Mouse (Mus musculus): ENCODE data around the gene Rnf123. TPM values are rescaled to one million over a fixed set of nuclear protein-coding genes. Genes with fewer than 3 reads are reported as not detected.
"Not testable (repeated sequence)": the region's sequence is repeated elsewhere in the genome, so short reads cannot be mapped to it uniquely, and the experiment has no call there.

Gene Rnf123
- total RNA-seq, 2 experiments from 2014 or later: 90.1 to 112 TPM

- DNase-seq (ENCODE audit: low spot score): no peak
- intact Hi-C loops (cut with DNase I): no loop called here
Measured at GRCm38 (mm10) chr9:108047601-108048565, 35.3 kb downstream of the Rnf123 start.

GRCm38 (mm10) chr9:108046582-108046981 is 36.6 kb downstream of the Rnf123 start:
- no peak for DNase-seq (ENCODE audit: low spot score)
- intact Hi-C loops (cut with DNase I): no loop called here

- DNase-seq (ENCODE audit: low spot score): no peak
- intact Hi-C loops (cut with DNase I): no loop called here
Measured at GRCm38 (mm10) chr9:108044751-108045492, 38.2 kb downstream of the Rnf123 start.

DNA sequence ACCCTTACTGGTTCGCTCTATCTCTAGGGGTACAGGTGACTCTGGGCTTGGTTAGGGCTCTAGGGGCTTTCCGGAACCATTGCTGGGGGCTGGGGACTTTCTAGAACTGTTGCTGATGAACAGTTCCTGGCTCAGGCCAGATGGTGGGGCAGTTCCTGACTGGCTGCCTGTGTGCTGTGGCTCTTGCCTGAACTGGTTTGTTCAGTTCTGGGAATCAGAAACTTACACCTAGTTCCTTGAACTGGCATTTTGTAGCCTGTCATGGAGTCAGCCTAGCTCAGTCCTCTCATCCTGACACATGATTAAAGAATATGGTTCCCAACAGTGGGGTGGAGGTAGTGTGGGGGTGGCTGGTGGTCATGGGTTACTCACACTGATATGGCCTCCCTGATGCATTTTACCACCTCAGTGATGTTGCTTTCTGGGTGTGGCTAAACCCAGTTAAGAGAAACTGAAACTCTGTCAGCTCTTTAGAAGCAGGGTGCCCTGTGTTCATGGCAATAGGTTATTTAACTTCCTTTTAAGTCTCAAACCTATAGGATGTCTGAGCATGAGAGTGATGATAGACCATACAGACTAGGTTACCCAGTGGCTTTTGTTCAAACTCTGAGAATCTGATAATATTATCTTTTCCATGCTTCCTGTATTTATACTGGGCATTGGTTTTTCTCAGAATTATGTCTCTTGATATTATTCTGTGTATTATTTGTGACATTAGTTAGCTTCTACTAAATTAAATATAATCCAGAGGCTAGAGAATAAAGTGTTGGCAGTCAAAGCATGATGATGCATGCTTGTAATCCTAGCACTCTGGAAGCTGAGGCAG is 47.6 kb downstream of the Rnf123 start:
- intact Hi-C loops (cut with DNase I): no loop called here
- DNase-seq (ENCODE audit: low spot score): no peak

GRCm38 (mm10) chr9:108032126-108032525 is 51.0 kb downstream of the Rnf123 start:
- no peak for DNase-seq (ENCODE audit: low spot score)
- intact Hi-C loops (cut with DNase I): no loop called here

DNA sequence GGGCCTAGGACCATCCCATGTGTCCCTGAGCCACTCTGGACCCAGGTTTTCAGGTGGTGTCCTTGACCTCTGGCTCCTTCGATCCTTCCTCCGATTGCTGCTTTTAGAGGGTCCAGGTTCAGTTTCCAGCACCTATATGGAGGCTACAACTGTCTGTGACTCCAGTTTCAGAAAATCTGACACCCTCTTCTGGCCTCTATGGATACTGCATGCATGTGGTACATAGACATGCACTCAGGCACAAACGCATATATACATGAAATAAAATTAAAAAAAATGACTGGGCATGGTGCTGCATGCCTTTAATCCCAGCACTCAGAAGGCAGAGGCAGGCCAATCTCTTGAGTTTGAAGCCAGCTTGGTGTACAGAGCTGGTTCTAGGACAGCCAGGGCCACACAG is 55.3 kb downstream of the Rnf123 start:
- DNase-seq (ENCODE audit: low spot score): no peak
- intact Hi-C loops (cut with DNase I): no loop called here

DNA sequence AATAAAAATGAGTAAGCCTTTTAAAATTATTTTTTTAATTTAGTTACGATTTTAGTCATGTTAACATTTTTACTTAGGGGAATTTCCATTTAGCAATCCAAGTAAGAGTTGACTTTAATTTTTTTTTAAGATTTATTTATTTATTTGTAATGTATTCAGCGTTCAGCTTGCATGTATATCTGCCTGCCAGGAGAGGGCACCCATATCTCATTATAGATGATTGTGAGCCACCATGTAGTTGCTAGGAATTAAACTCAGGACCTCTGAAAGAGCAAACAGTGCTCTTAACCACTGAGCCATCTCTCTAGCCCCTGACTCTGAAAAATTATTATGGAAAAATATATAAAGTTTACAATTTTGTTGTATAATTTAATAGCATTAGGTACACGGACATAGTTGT is 56.6 kb downstream of the Rnf123 start:
- intact Hi-C loops (cut with DNase I): no loop called here
- DNase-seq (ENCODE audit: low spot score): no peak

DNA sequence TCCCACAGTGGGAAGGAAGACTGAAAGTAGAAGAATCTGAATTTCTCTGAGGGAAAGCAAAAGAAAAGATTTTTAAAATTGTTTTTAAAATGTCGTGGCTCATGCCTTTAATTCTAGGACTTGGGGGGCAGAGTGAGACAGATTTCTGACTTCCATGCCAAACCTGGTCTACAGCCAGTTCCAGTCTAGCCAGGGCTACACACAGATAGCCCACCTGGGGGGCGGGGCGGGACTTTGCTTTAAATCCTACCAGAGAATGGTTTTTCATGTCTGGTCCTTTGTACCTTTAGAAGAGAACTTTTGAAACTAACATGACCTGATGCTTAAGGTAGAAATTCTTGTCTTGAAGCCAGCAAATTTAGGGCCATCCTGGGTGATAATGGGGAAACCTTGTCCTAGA is 59.9 kb downstream of the Rnf123 start:
- no peak for DNase-seq (ENCODE audit: low spot score)
- intact Hi-C loops (cut with DNase I): no loop called here

- no peak for DNase-seq (ENCODE audit: low spot score)
- intact Hi-C loops (cut with DNase I): no loop called here
Measured at GRCm38 (mm10) chr9:108020741-108021140, 62.4 kb downstream of the Rnf123 start.

DNA sequence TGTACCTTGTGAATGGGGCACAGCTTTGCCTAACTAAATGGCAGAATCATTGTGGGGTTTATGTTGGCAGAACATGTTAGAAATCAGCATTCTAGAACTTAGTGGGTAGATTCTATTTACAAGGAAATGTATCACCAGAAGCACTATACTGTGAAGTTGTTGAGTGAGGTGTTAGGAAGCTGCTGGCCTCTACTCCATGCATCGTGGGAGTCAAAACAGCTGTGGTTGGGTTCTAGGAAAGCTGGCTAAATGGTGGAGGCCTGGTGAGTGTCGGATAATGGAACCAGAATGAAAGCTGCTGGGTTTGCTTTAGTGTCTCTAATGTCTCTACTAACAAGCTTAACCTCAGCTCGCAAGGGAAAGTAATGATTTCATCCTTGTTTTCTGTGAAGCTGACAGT is 66.0 kb downstream of the Rnf123 start:
- intact Hi-C loops (cut with DNase I): no loop called here

DNA sequence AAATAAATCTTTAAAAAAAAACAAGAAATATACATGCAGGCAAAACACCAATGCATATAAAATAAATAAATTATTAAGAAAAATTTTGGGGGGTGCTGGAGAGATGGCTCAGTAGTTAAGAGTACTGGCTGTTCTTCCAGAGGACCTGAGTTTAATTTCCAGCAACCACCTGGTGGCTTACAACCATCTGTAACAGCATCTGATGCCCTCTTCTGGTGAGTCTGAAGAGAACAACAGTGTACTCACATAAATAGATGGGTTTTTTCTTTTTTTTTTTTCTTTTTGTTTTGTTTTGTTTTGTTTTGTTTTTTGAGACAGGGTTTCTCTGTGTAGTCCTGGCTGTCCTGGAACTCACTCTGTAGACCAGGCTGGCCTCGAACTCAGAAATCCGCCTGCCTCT is 69.6 kb downstream of the Rnf123 start:
- DNase-seq (ENCODE audit: low spot score); intact Hi-C loops (cut with DNase I): not testable (repeated sequence)

More for the DNA sequence above, 66.0 kb downstream of the Rnf123 start:
- DNase-seq (ENCODE audit: low spot score): no peak

- no peak for DNase-seq (ENCODE audit: low spot score)
Measured at GRCm38 (mm10) chr9:108010385-108010784, 72.8 kb downstream of the Rnf123 start.

DNA sequence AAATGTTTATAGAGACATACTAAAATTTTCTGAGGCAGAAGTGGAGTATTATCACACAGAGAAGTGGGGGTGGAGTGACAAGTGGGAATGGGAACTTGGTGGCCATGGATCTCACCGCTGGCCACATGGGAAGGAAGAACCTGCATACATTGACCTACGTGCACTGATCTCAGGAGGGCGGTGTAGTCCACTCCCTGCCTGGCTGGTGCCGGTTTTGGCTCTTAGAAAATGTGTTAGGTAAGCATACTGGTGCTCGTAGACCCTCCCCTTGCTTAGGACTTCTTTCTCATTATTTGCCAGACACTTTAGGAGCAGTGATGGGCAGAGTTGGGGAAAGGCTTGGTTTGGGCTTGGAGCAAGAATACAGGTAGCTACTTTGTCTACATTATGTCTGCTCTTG is 75.1 kb downstream of the Rnf123 start:
- DNase-seq (ENCODE audit: low spot score): no peak
- intact Hi-C loops (cut with DNase I): no loop called here

More at GRCm38 (mm10) chr9:108010385-108010784, 72.8 kb downstream of the Rnf123 start:
- intact Hi-C loops (cut with DNase I): no loop called here

- intact Hi-C loops (cut with DNase I): loop anchor here (5.0 kb wide), 1 partner anchor 49 kb away; the partner anchor contains the start of gene Amigo3
Measured at GRCm38 (mm10) chr9:108003531-108003890, 79.6 kb downstream of the Rnf123 start.

GRCm38 (mm10) chr9:108002778-108003530 is 80.2 kb downstream of the Rnf123 start:
- intact Hi-C loops (cut with DNase I): loop anchor here (5.0 kb wide), 1 partner anchor 49 kb away; the partner anchor contains the start of gene Amigo3
- DNase-seq (ENCODE audit: low spot score): no peak

More at GRCm38 (mm10) chr9:108003531-108003890, 79.6 kb downstream of the Rnf123 start:
- DNase-seq (ENCODE audit: low spot score): no peak

DNA sequence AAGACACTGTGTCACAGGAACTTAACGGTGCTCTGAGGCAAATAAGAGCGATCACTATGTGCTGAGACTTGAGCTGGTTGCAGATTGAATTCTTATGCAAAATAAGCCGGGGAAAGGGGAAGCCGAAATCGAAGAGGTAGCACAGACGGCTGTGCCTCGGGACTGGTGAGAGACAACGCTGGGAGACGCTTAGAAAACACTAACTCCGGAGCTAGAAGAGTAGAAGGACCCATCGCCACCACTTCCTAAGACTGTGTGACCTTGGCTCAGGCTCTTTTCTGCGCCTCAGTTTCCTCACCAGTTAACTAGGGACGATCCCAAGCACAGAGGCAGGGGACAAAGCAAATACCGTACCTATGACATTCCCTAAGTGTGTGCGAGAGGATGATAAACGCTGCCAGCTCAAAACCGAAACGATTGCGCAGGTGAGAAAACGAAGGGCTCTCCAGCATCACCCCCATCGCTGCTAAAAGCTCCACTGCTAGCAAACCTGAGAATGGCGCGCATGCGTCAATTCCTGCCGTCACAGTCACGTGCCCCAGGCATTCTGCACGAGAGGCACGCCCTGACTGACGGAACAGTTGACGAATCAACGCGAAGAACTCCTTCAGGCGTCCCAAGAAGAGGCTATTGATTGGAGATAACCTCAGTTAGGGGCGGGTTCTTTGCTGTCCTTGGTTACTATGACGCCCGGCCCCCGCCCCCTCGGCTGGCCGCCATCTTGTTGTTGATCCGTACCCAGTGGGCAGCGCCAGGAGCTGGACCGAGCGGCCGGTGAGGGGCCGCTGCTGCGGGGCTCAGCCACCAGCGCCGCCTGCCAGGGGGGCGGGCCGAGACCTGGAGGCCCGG is 81.0 kb downstream of the Rnf123 start, which contains the start of gene Ip6k1:
Gene Ip6k1 (plus strand): TSS at position 580 of the 849 bp plus-strand sequence.
- peak; percentile 100 for DNase-seq (ENCODE audit: low spot score)
- intact Hi-C loops (cut with DNase I): loop anchor here (5.0 kb wide), 1 partner anchor 50 kb away; the partner anchor contains the start of gene Amigo3
